Mouse (Mus musculus) stomach, adult 2 months (tissue): Measurements from ENCODE around the gene Cd83. TPM values are rescaled to one million over a fixed set of nuclear protein-coding genes. Genes with fewer than 3 reads are reported as not detected.

Experiments
- polyA plus RNA-seq: library from polyadenylated mRNA; depleted of rRNA; stranded (reverse); fragments of >200 nt; gene quantifications from 2 replicates; pipeline ENCODE4 v1.2.3, GENCODE M21; 2012; rRNA removed

The Cd83 gene
- 0.25 and 1.2 TPM in 2 replicates for polyA plus RNA-seq

GRCm38 (mm10) chr13:43784725-43785711 lies at the start of gene Cd83:
Gene Cd83 (plus strand): TSS chr13:43784775.

Other genes starting within 250 kb of the Cd83 start
- 7.1 and 13.3 TPM in 2 replicates for gene Mcur1, start 224.6 kb upstream of the Cd83 start, polyA plus RNA-seq
- not detected in 2 replicates for gene Rnf182, start 169.1 kb upstream of the Cd83 start, polyA plus RNA-seq